Mouse (Mus musculus) heart, postnatal 14 days (tissue): ENCODE data around the gene Eif4a2. TPM values are rescaled to one million over a fixed set of nuclear protein-coding genes. Genes with fewer than 3 reads are reported as not detected.
"Not testable (repeated sequence)": the region's sequence is repeated elsewhere in the genome, so short reads cannot be mapped to it uniquely, and the experiment has no call there.

ENCODE experiments used
- DNase-seq, 2 experiments: peaks; one replicate each; pipeline ENCODE4 v3.0.0; 2021 to 2022
- intact Hi-C: fragments of 180-260 bp; cut with DNase I; formaldehyde crosslinking; loops from one replicate; pipeline ENCODE4 v1.15.1; 2025
- long read RNA-seq, 2 experiments: library from polyadenylated mRNA; stranded (forward); transcript quantifications; one replicate each; pipeline ENCODE4 v2.0.0; 2021
- total RNA-seq, 2 experiments: library from RNA; stranded (reverse); gene quantifications; 2 replicates each; pipeline ENCODE4 v1.2.3; 2021

Eif4a2 gene
- total RNA-seq: 100 to 1,000 TPM; 264 to 305 TPM
- long read RNA-seq, experiment 1, transcript Eif4a2-201 (11 exons, 2,208 nt): major isoform, 210 of 348 reads
- long read RNA-seq, experiment 1, transcript Eif4a2-203 (11 exons, 1,227 nt): minor isoform, 74 of 348 reads
- long read RNA-seq, experiment 1, transcript Eif4a2-224 (12 exons, 1,238 nt): minor isoform, 8 of 348 reads
- long read RNA-seq, experiment 1, transcript Eif4a2-202 (11 exons, 2,708 nt): minor isoform, 6 of 348 reads
- long read RNA-seq, experiment 1, partial matches to known transcripts: 12 of 348 reads
- long read RNA-seq, experiment 1, other reads (novel, unspliced or antisense): 34 of 348 reads
- long read RNA-seq, experiment 2, transcript Eif4a2-203 (11 exons, 1,227 nt): minor isoform, 55 of 259 reads
- long read RNA-seq, experiment 2, transcript Eif4a2-201 (11 exons, 2,208 nt): major isoform, 143 of 259 reads
- long read RNA-seq, experiment 2, transcript Eif4a2-202 (11 exons, 2,708 nt): minor isoform, 7 of 259 reads
- long read RNA-seq, experiment 2, partial matches to known transcripts: 19 of 259 reads
- long read RNA-seq, experiment 2, other reads (novel, unspliced or antisense): 28 of 259 reads

GRCm38 (mm10) chr16:23107231-23107942 is at the start of gene Eif4a2:
Gene Eif4a2 (plus strand): TSS chr16:23107444.
- DNase-seq: peak; percentile 95 to 96
- intact Hi-C loops: loop anchor here (5.0 kb wide), 1 partner anchor 250 kb away; the partner anchor contains the start of genes Dnajb11 and Tbccd1

GRCm38 (mm10) chr16:23057668-23058447 is 49.4 kb upstream of the Eif4a2 start, which contains the start of gene Kng1:
Gene Kng1 (plus strand): TSS chr16:23057865.
- intact Hi-C loops, DNase-seq: not testable (repeated sequence)

- intact Hi-C loops, DNase-seq: not testable (repeated sequence)
Measured at GRCm38 (mm10) chr16:23059630-23060029, 47.6 kb upstream of the Eif4a2 start.

- intact Hi-C loops, DNase-seq: not testable (repeated sequence)
Measured at GRCm38 (mm10) chr16:23060781-23061325, 46.4 kb upstream of the Eif4a2 start.

GRCm38 (mm10) chr16:23077516-23077915 is 29.7 kb upstream of the Eif4a2 start:
- intact Hi-C loops, DNase-seq: not testable (repeated sequence)

- DNase-seq: not testable (repeated sequence)
- intact Hi-C loops: loop anchor here (5.0 to 10.0 kb wide), 2 partner anchors 138 to 315 kb away; partner anchors contain the start of gene St6gal1
Measured at GRCm38 (mm10) chr16:23087159-23087558, 20.1 kb upstream of the Eif4a2 start.

GRCm38 (mm10) chr16:23087712-23088111 is 19.5 kb upstream of the Eif4a2 start:
- DNase-seq: not testable (repeated sequence)
- intact Hi-C loops: loop anchor here (5.0 to 10.0 kb wide), 2 partner anchors 137 to 315 kb away; partner anchors contain the start of gene St6gal1

- intact Hi-C loops: loop anchor here (5.0 to 10.0 kb wide), 2 partner anchors 136 to 314 kb away; partner anchors contain the start of gene St6gal1
- not testable (repeated sequence) for DNase-seq
Measured at GRCm38 (mm10) chr16:23088491-23088890, 18.8 kb upstream of the Eif4a2 start.

- intact Hi-C loops, DNase-seq: not testable (repeated sequence)
Measured at GRCm38 (mm10) chr16:23091345-23091744, 15.9 kb upstream of the Eif4a2 start.

GRCm38 (mm10) chr16:23093321-23093953 is 13.8 kb upstream of the Eif4a2 start:
- no peak for DNase-seq
- intact Hi-C loops: no loop called here

GRCm38 (mm10) chr16:23094136-23094535 is 13.1 kb upstream of the Eif4a2 start:
- no peak for DNase-seq
- intact Hi-C loops: no loop called here

- intact Hi-C loops: not testable (repeated sequence)
Measured at GRCm38 (mm10) chr16:23095581-23095980, 11.7 kb upstream of the Eif4a2 start.

GRCm38 (mm10) chr16:23096886-23097285 is 10.4 kb upstream of the Eif4a2 start:
- DNase-seq, intact Hi-C loops: not testable (repeated sequence)

More at GRCm38 (mm10) chr16:23095581-23095980, 11.7 kb upstream of the Eif4a2 start:
- not testable (repeated sequence) for DNase-seq

- intact Hi-C loops, DNase-seq: not testable (repeated sequence)
Measured at GRCm38 (mm10) chr16:23097290-23098104, 9.7 kb upstream of the Eif4a2 start.

GRCm38 (mm10) chr16:23098105-23098452 is 9.2 kb upstream of the Eif4a2 start:
- intact Hi-C loops, DNase-seq: not testable (repeated sequence)

- intact Hi-C loops: no loop called here
- DNase-seq: no peak
Measured at GRCm38 (mm10) chr16:23099632-23100031, 7.6 kb upstream of the Eif4a2 start.

GRCm38 (mm10) chr16:23100099-23100575 is 7.1 kb upstream of the Eif4a2 start:
- peak; percentile 33 to 59 for DNase-seq
- intact Hi-C loops: no loop called here

GRCm38 (mm10) chr16:23100613-23101012 is 6.6 kb upstream of the Eif4a2 start:
- peak in 1 of 2 experiments; percentile 14 for DNase-seq

More at GRCm38 (mm10) chr16:23100613-23101012, 6.6 kb upstream of the Eif4a2 start:
- intact Hi-C loops: no loop called here
